Mouse (Mus musculus): Measurements from ENCODE around the gene Ubr2. TPM values are rescaled to one million over a fixed set of nuclear protein-coding genes. Genes with fewer than 3 reads are reported as not detected.

Gene Ubr2
- polyA plus RNA-seq, 1 experiment from 2014 or later = 23.8 TPM

GRCm38 (mm10) chr17:46995621-46996020, 14.7 kb downstream of the Ubr2 start:
- no peak overlapping the region for H3K4me3 ChIP-seq (ENCODE audit: low read depth, low read length)
- peaks cover 6% of the 10 kb centered on the region; the same call in 1 of the 2 replicates for H3K36me3 ChIP-seq (ENCODE audit: control insufficient read depth, insufficient read depth, low read length)
- 80% methylated on average over 3 of the region's 3 CpGs for WGBS
- no peak overlapping the region for H3K9ac ChIP-seq (ENCODE audit: low read depth, low read length)
- H3K4me1 ChIP-seq (replicated peaks; ENCODE audit: control insufficient read depth, insufficient read depth, low read length) = no peaks in the 10 kb centered on the region
- H3K4me2 ChIP-seq (replicated peaks; ENCODE audit: low read depth, low read length) = no peak overlapping the region
- no peaks in the 10 kb centered on the region for H3K27me3 ChIP-seq (ENCODE audit: control insufficient read depth, insufficient read depth, low read length)
- H3K9me3 ChIP-seq (ENCODE audit: control insufficient read depth, low read length) = no peaks in the 10 kb centered on the region
- ATAC-seq (ENCODE audit: low FRiP score) (no peak), DNase-seq (ENCODE audit: low spot score) (no peak)
- H3K27ac ChIP-seq (ENCODE audit: low read depth, low read length) = no peak overlapping the region

GRCm38 (mm10) chr17:46994641-46995398, 15.5 kb downstream of the Ubr2 start:
- 83% methylated on average over 10 of the region's 10 CpGs for WGBS
- Histone ChIP-seq H3K4me1 (replicated peaks; ENCODE audit: control insufficient read depth, insufficient read depth, low read length) (no peaks in the 10 kb centered on the region), H3K4me2 (replicated peaks; ENCODE audit: low read depth, low read length) (no peak overlapping the region), H3K4me3 (ENCODE audit: low read depth, low read length) (no peak overlapping the region), H3K36me3 (ENCODE audit: control insufficient read depth, insufficient read depth, low read length) (peaks cover 4% of the 10 kb centered on the region; the same call in 1 of the 2 replicates), H3K9ac (ENCODE audit: low read depth, low read length) (no peak overlapping the region), H3K27ac (ENCODE audit: low read depth, low read length) (no peak overlapping the region), H3K27me3 (ENCODE audit: control insufficient read depth, insufficient read depth, low read length) (no peaks in the 10 kb centered on the region), H3K9me3 (ENCODE audit: control insufficient read depth, low read length) (no peaks in the 10 kb centered on the region)
- DNase-seq (ENCODE audit: low spot score) = no peak
- no peak for ATAC-seq (ENCODE audit: low FRiP score)

- Histone ChIP-seq H3K4me1 (replicated peaks; ENCODE audit: control insufficient read depth, insufficient read depth, low read length) (no peaks in the 10 kb centered on the region), H3K36me3 (ENCODE audit: control insufficient read depth, insufficient read depth, low read length) (peaks cover 4% of the 10 kb centered on the region; the same call in 1 of the 2 replicates), H3K27ac (ENCODE audit: low read depth, low read length) (no peak overlapping the region), H3K27me3 (ENCODE audit: control insufficient read depth, insufficient read depth, low read length) (no peaks in the 10 kb centered on the region), H3K4me3 (ENCODE audit: low read depth, low read length) (no peak overlapping the region), H3K9me3 (ENCODE audit: control insufficient read depth, low read length) (no peaks in the 10 kb centered on the region), H3K4me2 (replicated peaks; ENCODE audit: low read depth, low read length) (no peak overlapping the region), H3K9ac (ENCODE audit: low read depth, low read length) (no peak overlapping the region)
- 99% methylated on average over 8 of the region's 8 CpGs for WGBS
- DNase-seq (ENCODE audit: low spot score) = no peak
- no peak for ATAC-seq (ENCODE audit: low FRiP score)
These were observed 16.7 kb downstream of the Ubr2 start for GRCm38 (mm10) chr17:46993625-46994024.

- Histone ChIP-seq H3K9me3 (ENCODE audit: control insufficient read depth, low read length) (no peaks in the 10 kb centered on the region), H3K4me1 (replicated peaks; ENCODE audit: control insufficient read depth, insufficient read depth, low read length) (no peaks in the 10 kb centered on the region), H3K36me3 (ENCODE audit: control insufficient read depth, insufficient read depth, low read length) (peaks cover 4% of the 10 kb centered on the region; the same call in 1 of the 2 replicates), H3K9ac (ENCODE audit: low read depth, low read length) (no peak overlapping the region), H3K27me3 (ENCODE audit: control insufficient read depth, insufficient read depth, low read length) (no peaks in the 10 kb centered on the region), H3K4me2 (replicated peaks; ENCODE audit: low read depth, low read length) (no peak overlapping the region), H3K4me3 (ENCODE audit: low read depth, low read length) (no peak overlapping the region), H3K27ac (ENCODE audit: low read depth, low read length) (no peak overlapping the region)
- ATAC-seq (ENCODE audit: low FRiP score) (no peak), DNase-seq (ENCODE audit: low spot score) (no peak)
- WGBS = 86% methylated on average over 3 of the region's 3 CpGs
These were observed 22.7 kb downstream of the Ubr2 start for GRCm38 (mm10) chr17:46987631-46988030.

GRCm38 (mm10) chr17:46980050-46980449, 30.3 kb downstream of the Ubr2 start:
- H3K4me1 ChIP-seq (replicated peaks; ENCODE audit: control insufficient read depth, insufficient read depth, low read length) = no peaks in the 10 kb centered on the region
- H3K9me3 ChIP-seq (ENCODE audit: control insufficient read depth, low read length) = no peaks in the 10 kb centered on the region
- no peak overlapping the region for H3K4me2 ChIP-seq (replicated peaks; ENCODE audit: low read depth, low read length)
- no peak for ATAC-seq (ENCODE audit: low FRiP score)
- peaks cover 13% of the 10 kb centered on the region; the same call in 1 of the 2 replicates for H3K36me3 ChIP-seq (ENCODE audit: control insufficient read depth, insufficient read depth, low read length)
- WGBS = 97% methylated on average over 6 of the region's 6 CpGs
- no peak for DNase-seq (ENCODE audit: low spot score)
- no peak overlapping the region for H3K27ac ChIP-seq (ENCODE audit: low read depth, low read length)
- H3K4me3 ChIP-seq (ENCODE audit: low read depth, low read length) = no peak overlapping the region
- H3K27me3 ChIP-seq (ENCODE audit: control insufficient read depth, insufficient read depth, low read length) = no peaks in the 10 kb centered on the region
- no peak overlapping the region for H3K9ac ChIP-seq (ENCODE audit: low read depth, low read length)

GRCm38 (mm10) chr17:46975183-46975582, 35.2 kb downstream of the Ubr2 start:
- no peak overlapping the region for H3K4me3 ChIP-seq (ENCODE audit: low read depth, low read length)
- DNase-seq (ENCODE audit: low spot score) = peak; percentile 79
- no peaks in the 10 kb centered on the region for H3K27me3 ChIP-seq (ENCODE audit: control insufficient read depth, insufficient read depth, low read length)
- no peak for ATAC-seq (ENCODE audit: low FRiP score)
- no peak overlapping the region for H3K9ac ChIP-seq (ENCODE audit: low read depth, low read length)
- no peaks in the 10 kb centered on the region for H3K4me1 ChIP-seq (replicated peaks; ENCODE audit: control insufficient read depth, insufficient read depth, low read length)
- H3K27ac ChIP-seq (ENCODE audit: low read depth, low read length) = no peak overlapping the region
- H3K36me3 ChIP-seq (ENCODE audit: control insufficient read depth, insufficient read depth, low read length) = peaks cover 16% of the 10 kb centered on the region
- no peaks in the 10 kb centered on the region for H3K9me3 ChIP-seq (ENCODE audit: control insufficient read depth, low read length)
- no peak overlapping the region for H3K4me2 ChIP-seq (replicated peaks; ENCODE audit: low read depth, low read length)
- 64% methylated on average over 3 of the region's 3 CpGs for WGBS

GRCm38 (mm10) chr17:46972603-46973002, 37.8 kb downstream of the Ubr2 start:
- DNase-seq (ENCODE audit: low spot score) = no peak
- no peak overlapping the region for H3K4me2 ChIP-seq (replicated peaks; ENCODE audit: low read depth, low read length)
- H3K27ac ChIP-seq (ENCODE audit: low read depth, low read length) = no peak overlapping the region
- WGBS = 95% methylated on average over 7 of the region's 7 CpGs
- no peak overlapping the region for H3K9ac ChIP-seq (ENCODE audit: low read depth, low read length)
- H3K36me3 ChIP-seq (ENCODE audit: control insufficient read depth, insufficient read depth, low read length) = peaks cover 14% of the 10 kb centered on the region
- H3K4me1 ChIP-seq (replicated peaks; ENCODE audit: control insufficient read depth, insufficient read depth, low read length) = no peaks in the 10 kb centered on the region
- no peak for ATAC-seq (ENCODE audit: low FRiP score)
- H3K9me3 ChIP-seq (ENCODE audit: control insufficient read depth, low read length) = no peaks in the 10 kb centered on the region
- no peaks in the 10 kb centered on the region for H3K27me3 ChIP-seq (ENCODE audit: control insufficient read depth, insufficient read depth, low read length)
- no peak overlapping the region for H3K4me3 ChIP-seq (ENCODE audit: low read depth, low read length)

- H3K27ac ChIP-seq (ENCODE audit: low read depth, low read length) = no peak overlapping the region
- no peaks in the 10 kb centered on the region for H3K27me3 ChIP-seq (ENCODE audit: control insufficient read depth, insufficient read depth, low read length)
- no peak overlapping the region for H3K4me2 ChIP-seq (replicated peaks; ENCODE audit: low read depth, low read length)
- DNase-seq (ENCODE audit: low spot score) (no peak), ATAC-seq (ENCODE audit: low FRiP score) (no peak)
- no peak overlapping the region for H3K4me3 ChIP-seq (ENCODE audit: low read depth, low read length)
- no peak overlapping the region for H3K9ac ChIP-seq (ENCODE audit: low read depth, low read length)
- 91% methylated on average over 14 of the region's 14 CpGs for whole genome bisulfite sequencing
- peaks cover 22% of the 10 kb centered on the region for H3K36me3 ChIP-seq (ENCODE audit: control insufficient read depth, insufficient read depth, low read length)
- no peaks in the 10 kb centered on the region for H3K4me1 ChIP-seq (replicated peaks; ENCODE audit: control insufficient read depth, insufficient read depth, low read length)
- no peaks in the 10 kb centered on the region for H3K9me3 ChIP-seq (ENCODE audit: control insufficient read depth, low read length)
These were observed 43.5 kb downstream of the Ubr2 start for GRCm38 (mm10) chr17:46966892-46967291.

- Histone ChIP-seq H3K4me3 (ENCODE audit: low read depth, low read length) (no peak overlapping the region), H3K4me1 (replicated peaks; ENCODE audit: control insufficient read depth, insufficient read depth, low read length) (no peaks in the 10 kb centered on the region), H3K9ac (ENCODE audit: low read depth, low read length) (no peak overlapping the region), H3K27me3 (ENCODE audit: control insufficient read depth, insufficient read depth, low read length) (no peaks in the 10 kb centered on the region), H3K9me3 (ENCODE audit: control insufficient read depth, low read length) (no peaks in the 10 kb centered on the region), H3K4me2 (replicated peaks; ENCODE audit: low read depth, low read length) (no peak overlapping the region), H3K27ac (ENCODE audit: low read depth, low read length) (no peak overlapping the region), H3K36me3 (ENCODE audit: control insufficient read depth, insufficient read depth, low read length) (peaks cover 29% of the 10 kb centered on the region)
- no peak for DNase-seq (ENCODE audit: low spot score)
- ATAC-seq (ENCODE audit: low FRiP score) = no peak
- WGBS = 95% methylated on average over 13 of the region's 13 CpGs
These were observed 47.2 kb downstream of the Ubr2 start for GRCm38 (mm10) chr17:46963186-46963585.

Measured in hindbrain, embryonic 11.5 days (tissue).